Mouse (Mus musculus): Measurements from ENCODE around the gene Dll3.

Gene Dll3

GRCm38 (mm10) chr7:28309737-28310136 is 7.7 kb upstream of the Dll3 start:
- no peak for DNase-seq (ENCODE audit: low spot score)

- DNase-seq (ENCODE audit: low spot score): no peak
These were observed 4.2 kb upstream of the Dll3 start for GRCm38 (mm10) chr7:28306216-28306615.

GRCm38 (mm10) chr7:28305641-28306040 is 3.6 kb upstream of the Dll3 start:
- no peak for DNase-seq (ENCODE audit: low spot score)

- DNase-seq (ENCODE audit: low spot score): no peak
These were observed 3.0 kb downstream of the Dll3 start for GRCm38 (mm10) chr7:28298837-28299625.

GRCm38 (mm10) chr7:28294481-28294880 is 7.6 kb downstream of the Dll3 start:
- no peak for DNase-seq (ENCODE audit: low spot score)

GRCm38 (mm10) chr7:28290638-28291590 is 11.1 kb downstream of the Dll3 start, which contains the start of gene Selenov:
Gene Selenov, minus strand, starts transcription at chr7:28291186.
- DNase-seq (ENCODE audit: low spot score): no peak

GRCm38 (mm10) chr7:28290165-28290564 is 11.9 kb downstream of the Dll3 start:
- DNase-seq (ENCODE audit: low spot score): no peak

- no peak for DNase-seq (ENCODE audit: low spot score)
These were observed 21.4 kb downstream of the Dll3 start for GRCm38 (mm10) chr7:28280630-28281029.

- DNase-seq (ENCODE audit: low spot score): no peak
These were observed 23.8 kb downstream of the Dll3 start for GRCm38 (mm10) chr7:28278279-28278652.

GRCm38 (mm10) chr7:28277615-28278278 is 24.3 kb downstream of the Dll3 start, which contains the start of gene Eid2b:
Gene Eid2b, plus strand, starts transcription at chr7:28277739.
- DNase-seq (ENCODE audit: low spot score): peak; percentile 88

- no peak for DNase-seq (ENCODE audit: low spot score)
These were observed 24.8 kb downstream of the Dll3 start for GRCm38 (mm10) chr7:28277237-28277614.

- no peak for DNase-seq (ENCODE audit: low spot score)
These were observed 30.3 kb downstream of the Dll3 start for GRCm38 (mm10) chr7:28271761-28272160.

- DNase-seq (ENCODE audit: low spot score): no peak
These were observed 32.7 kb downstream of the Dll3 start for GRCm38 (mm10) chr7:28269355-28269754.

GRCm38 (mm10) chr7:28268576-28268975 is 33.5 kb downstream of the Dll3 start:
- no peak for DNase-seq (ENCODE audit: low spot score)

- peak; percentile 35 for DNase-seq (ENCODE audit: low spot score)
These were observed 34.0 kb downstream of the Dll3 start for GRCm38 (mm10) chr7:28268042-28268531.

GRCm38 (mm10) chr7:28267129-28268041 is 34.7 kb downstream of the Dll3 start, which contains the start of gene Eid2:
Gene Eid2, plus strand, starts transcription at chr7:28267881.
- DNase-seq (ENCODE audit: low spot score): peak; percentile 80

- DNase-seq (ENCODE audit: low spot score): no peak
These were observed 36.6 kb downstream of the Dll3 start for GRCm38 (mm10) chr7:28265391-28265790.

- no peak for DNase-seq (ENCODE audit: low spot score)
These were observed 38.3 kb downstream of the Dll3 start for GRCm38 (mm10) chr7:28263786-28264185.

- no peak for DNase-seq (ENCODE audit: low spot score)
These were observed 39.2 kb downstream of the Dll3 start for GRCm38 (mm10) chr7:28262861-28263260.

- no peak for DNase-seq (ENCODE audit: low spot score)
These were observed 46.6 kb downstream of the Dll3 start for GRCm38 (mm10) chr7:28255476-28255875.

GRCm38 (mm10) chr7:28254591-28254990 is 47.4 kb downstream of the Dll3 start:
- DNase-seq (ENCODE audit: low spot score): no peak
